Mouse (Mus musculus) small intestine, adult 2 months (tissue): ENCODE results near the gene Myom3. TPM values are rescaled to one million over a fixed set of nuclear protein-coding genes. Genes with fewer than 3 reads are reported as not detected.

Experiments used
- H3K27ac ChIP-seq: fragments of 200-500 bp; 2 replicates; pipeline ENCODE4 v1.5.1; 2012; ENCODE audit warnings: low read depth, low read length, control low read depth, inconsistent platforms; ENCODE audit not compliant: insufficient read depth
- H3K27me3 ChIP-seq: fragments of 200-500 bp; 2 replicates; pipeline ENCODE4 v1.6.1; 2012; ENCODE audit warnings: mild to moderate bottlenecking, moderate library complexity, low read length, inconsistent platforms; ENCODE audit not compliant: control insufficient read depth, insufficient read depth
- H3K36me3 ChIP-seq: fragments of 200-500 bp; 2 replicates; pipeline ENCODE4 v1.6.1; 2012; ENCODE audit warnings: mild to moderate bottlenecking, low read length, control low read depth, inconsistent platforms; ENCODE audit not compliant: control insufficient read depth, insufficient read depth
- H3K4me1 ChIP-seq: fragments of 200-500 bp; 2 replicates; pipeline ENCODE4 v1.6.1; 2012; ENCODE audit warnings: low read length, inconsistent platforms, mixed read lengths; ENCODE audit not compliant: control insufficient read depth, insufficient read depth, insufficient read length
- H3K4me3 ChIP-seq: fragments of 200-500 bp; 2 replicates; pipeline ENCODE4 v1.5.1; 2012; ENCODE audit warnings: low read depth, mild to moderate bottlenecking, control low read depth, inconsistent platforms, low read length, moderate library complexity
- CTCF ChIP-seq: fragments of 200-500 bp; IDR thresholded peaks from 2 replicates; pipeline ENCODE4 v1.5.1; 2012; ENCODE audit warnings: low read depth, mild to moderate bottlenecking, control low read depth, inconsistent platforms, low read length, moderate library complexity, mixed read lengths; ENCODE audit not compliant: insufficient replicate concordance, insufficient read length; ENCODE audit errors: extremely low read depth
- POLR2A ChIP-seq: fragments of 200-500 bp; IDR thresholded peaks from 2 replicates; pipeline ENCODE4 v1.6.1; 2012; ENCODE audit warnings: low read depth, mild to moderate bottlenecking, control low read depth, inconsistent platforms, low read length, moderate library complexity
- WGBS: fragments of 180-500 bp; shearing (Covaris S2); methylation state at CpG from one replicate; pipeline ENCODE4 v1.1.7; 2018; 5-methylcytosine and 5-hydroxymethylcytosine counted together
- polyA plus RNA-seq: library from polyadenylated mRNA; depleted of rRNA; stranded (reverse); fragments of >200 nt; gene quantifications from 2 replicates; pipeline ENCODE4 v1.2.3, GENCODE M21; 2012

The Myom3 gene
- polyA plus RNA-seq, 1 experiment, result 1.1 TPM

DNA sequence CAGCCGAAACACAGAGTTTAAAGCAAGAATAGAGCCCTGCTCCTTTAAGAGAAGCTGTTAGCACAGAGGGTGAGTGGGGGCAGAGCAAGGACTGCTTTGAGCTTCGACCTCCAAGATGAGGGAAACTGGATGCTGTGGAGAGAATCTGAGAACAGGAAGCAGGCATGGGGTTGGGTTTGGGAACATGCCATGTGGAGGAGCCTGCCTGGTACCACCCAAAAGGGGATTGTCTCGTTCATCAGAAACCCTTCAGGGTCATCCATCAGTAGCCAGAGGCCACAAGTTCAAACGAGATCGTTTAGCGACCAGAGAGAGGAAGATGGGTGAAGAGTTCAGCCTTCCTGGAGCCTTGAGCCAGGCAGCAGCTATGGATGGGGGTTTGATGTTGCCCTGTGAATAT, 16.0 kb upstream of the Myom3 start:
- TF ChIP-seq CTCF, result no peak
- no peak for TF ChIP-seq POLR2A
- peaks cover 52% of the 10 kb centered on the region for H3K4me1 ChIP-seq
- peak overlapping the region; percentile 13; the same call in 1 of the 2 replicates for H3K27ac ChIP-seq
- 28% methylated on average over 6 of the region's 6 CpGs for WGBS
- no peaks in the 10 kb centered on the region for H3K27me3 ChIP-seq
- peaks cover 53% of the 10 kb centered on the region for H3K36me3 ChIP-seq
- H3K4me3 ChIP-seq, result no peak overlapping the region

DNA sequence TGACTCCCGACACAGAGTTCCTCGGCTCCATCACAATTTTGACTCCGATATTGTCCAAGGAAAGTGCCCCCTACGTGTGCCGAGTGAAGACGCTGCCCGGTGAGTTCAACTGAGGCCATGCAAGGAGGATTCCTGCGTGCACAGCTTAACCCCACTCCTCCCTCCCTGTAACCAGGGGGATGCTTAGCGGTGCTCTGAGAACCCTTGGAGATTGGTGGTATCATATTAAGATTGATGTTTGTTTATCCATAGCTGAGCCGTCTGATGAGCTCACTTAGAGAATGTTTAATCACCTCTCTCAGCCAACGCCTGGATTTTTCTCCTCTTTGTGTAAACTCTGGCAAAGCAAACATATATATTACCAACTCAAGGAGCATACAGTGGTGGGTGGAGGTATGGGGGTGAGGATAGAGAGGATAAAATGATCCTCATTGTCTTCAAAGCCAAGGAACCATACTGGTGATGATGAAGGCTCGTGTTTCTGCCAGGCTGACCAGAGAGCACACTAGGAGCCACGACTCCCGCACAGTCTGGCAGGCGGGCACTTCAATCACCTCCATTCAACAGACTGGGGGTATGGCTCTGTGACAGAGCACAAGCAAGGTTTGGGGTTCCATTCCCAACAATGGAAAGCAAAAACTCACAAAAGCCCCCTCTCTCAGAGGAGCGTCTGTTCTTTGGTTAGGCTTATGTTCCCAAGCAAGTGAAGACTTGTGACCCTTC, 14.6 kb upstream of the Myom3 start:
- H3K36me3 ChIP-seq, result peaks cover 63% of the 10 kb centered on the region
- 27% methylated on average over 16 of the region's 16 CpGs for WGBS
- H3K4me1 ChIP-seq, result peaks cover 47% of the 10 kb centered on the region
- TF ChIP-seq CTCF, result no peak
- no peak for TF ChIP-seq POLR2A
- H3K27me3 ChIP-seq, result no peaks in the 10 kb centered on the region
- peak overlapping the region; percentile 82 for H3K27ac ChIP-seq
- H3K4me3 ChIP-seq, result no peak overlapping the region

DNA sequence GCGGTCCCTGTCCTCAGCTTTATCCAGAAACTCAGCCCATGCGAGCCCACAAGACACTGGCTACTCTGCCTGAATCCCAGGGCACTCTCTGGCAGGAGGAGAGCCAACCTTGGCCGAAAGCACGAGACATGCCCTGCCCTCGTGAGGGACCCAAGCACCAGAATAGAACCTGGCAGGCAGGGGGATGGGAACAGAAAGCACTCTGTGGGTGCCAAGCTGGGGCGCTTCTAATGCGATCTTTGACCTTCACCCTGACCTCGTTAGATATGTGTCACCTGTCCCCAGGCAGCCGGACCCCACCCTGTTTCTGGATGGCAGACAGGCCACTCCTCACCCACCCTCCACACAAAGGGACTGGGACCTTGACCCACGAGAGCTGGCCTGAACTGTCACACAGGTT, 13.9 kb upstream of the Myom3 start:
- 33% methylated on average over 10 of the region's 10 CpGs for WGBS
- H3K36me3 ChIP-seq, result peaks cover 67% of the 10 kb centered on the region
- H3K27me3 ChIP-seq, result no peaks in the 10 kb centered on the region
- peak overlapping the region; percentile 82 for H3K27ac ChIP-seq
- H3K4me1 ChIP-seq, result peaks cover 51% of the 10 kb centered on the region
- TF ChIP-seq CTCF, result no peak
- H3K4me3 ChIP-seq, result no peak overlapping the region

DNA sequence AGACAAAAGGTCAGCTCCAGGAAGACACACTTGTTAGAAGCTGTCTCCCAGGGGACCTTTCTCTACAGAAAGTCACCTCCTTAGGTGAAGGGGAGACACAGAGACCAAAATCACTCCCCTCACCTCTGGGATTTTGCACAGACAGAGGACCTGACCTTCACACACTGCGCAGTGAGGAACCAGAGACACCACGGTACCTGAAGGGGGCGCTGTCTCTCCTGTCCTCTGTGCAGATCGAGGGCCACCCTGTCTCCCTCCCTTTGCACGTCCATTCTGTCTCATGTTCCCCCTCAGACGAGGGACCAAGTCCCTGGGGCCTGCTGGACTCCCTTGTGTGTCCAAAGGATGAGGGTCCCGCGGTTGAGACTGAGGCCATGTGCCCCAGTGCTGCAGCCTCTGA, 8.6 kb upstream of the Myom3 start:
- Histone ChIP-seq H3K4me1 (peaks cover 62% of the 10 kb centered on the region), H3K27me3 (no peaks in the 10 kb centered on the region), H3K27ac (peak overlapping the region; percentile 83), H3K4me3 (no peak overlapping the region), H3K36me3 (peaks cover 66% of the 10 kb centered on the region)
- no peak for TF ChIP-seq POLR2A
- peak; percentile 36; the same call in 1 of the 2 replicates for TF ChIP-seq CTCF
- WGBS, result 74% methylated on average over 8 of the region's 8 CpGs

DNA sequence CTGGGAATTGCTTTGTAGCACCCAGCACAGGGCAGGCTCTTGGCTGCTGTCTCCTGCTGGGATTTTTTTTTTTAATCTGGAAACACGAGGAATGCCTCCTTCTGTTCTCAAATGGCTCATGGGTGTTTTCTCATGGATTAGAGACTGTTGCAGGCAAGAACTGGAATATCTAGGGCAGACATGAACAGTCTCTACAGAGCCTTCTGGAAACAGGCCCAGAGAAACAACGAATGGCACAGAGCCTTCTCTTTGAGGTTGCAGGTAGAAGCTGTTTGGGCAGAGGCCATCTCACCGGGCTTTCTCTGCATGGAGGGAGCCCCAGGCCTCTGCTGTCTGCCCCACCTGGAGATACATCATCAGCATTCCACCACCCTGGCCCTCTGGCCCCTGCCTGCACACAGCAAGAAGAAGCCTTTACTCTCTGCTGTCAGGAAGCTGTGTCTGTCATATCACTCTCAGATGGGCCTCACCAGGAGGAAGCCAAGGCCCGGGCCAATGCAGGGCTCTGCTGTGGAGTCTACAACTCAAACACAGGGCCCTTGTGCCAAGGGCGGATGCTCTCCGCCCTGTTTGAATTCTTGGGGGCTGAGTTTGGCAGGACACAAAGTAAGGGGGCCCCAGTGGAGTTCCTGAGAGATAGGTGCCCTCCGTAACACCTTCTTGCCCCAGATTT, 7.3 kb upstream of the Myom3 start:
- H3K4me1 ChIP-seq, result peaks cover 51% of the 10 kb centered on the region
- TF ChIP-seq CTCF, result no peak
- no peak for TF ChIP-seq POLR2A
- peaks cover 57% of the 10 kb centered on the region for H3K36me3 ChIP-seq
- WGBS, result 28% methylated on average over 7 of the region's 7 CpGs
- H3K27me3 ChIP-seq, result no peaks in the 10 kb centered on the region
- H3K27ac ChIP-seq, result peak overlapping the region; percentile 83
- H3K4me3 ChIP-seq, result no peak overlapping the region

DNA sequence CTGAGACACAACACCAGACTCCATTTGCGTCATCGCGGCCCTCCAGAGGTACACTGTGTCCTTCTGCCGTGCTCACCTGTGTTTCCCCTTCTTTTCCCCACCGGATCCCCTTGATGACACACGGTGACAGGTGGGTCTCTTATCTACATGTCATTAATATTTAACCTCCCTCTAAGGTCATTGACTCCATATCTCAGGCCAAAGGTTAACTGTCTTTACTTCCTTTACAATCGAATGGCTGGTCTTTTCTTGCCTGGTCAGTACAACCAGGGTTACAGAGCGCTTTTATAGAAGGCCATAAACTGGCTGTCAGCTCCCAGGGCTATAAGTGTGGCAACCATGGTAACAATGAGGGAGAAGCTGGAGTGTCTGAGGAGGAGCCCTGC, 6.7 kb upstream of the Myom3 start:
- H3K4me3 ChIP-seq, result no peak overlapping the region
- H3K36me3 ChIP-seq, result peaks cover 54% of the 10 kb centered on the region
- peak overlapping the region; percentile 83 for H3K27ac ChIP-seq
- WGBS, result 29% methylated on average over 8 of the region's 8 CpGs
- no peaks in the 10 kb centered on the region for H3K27me3 ChIP-seq
- H3K4me1 ChIP-seq, result peaks cover 46% of the 10 kb centered on the region
- TF ChIP-seq CTCF (no peak), POLR2A (no peak)

DNA sequence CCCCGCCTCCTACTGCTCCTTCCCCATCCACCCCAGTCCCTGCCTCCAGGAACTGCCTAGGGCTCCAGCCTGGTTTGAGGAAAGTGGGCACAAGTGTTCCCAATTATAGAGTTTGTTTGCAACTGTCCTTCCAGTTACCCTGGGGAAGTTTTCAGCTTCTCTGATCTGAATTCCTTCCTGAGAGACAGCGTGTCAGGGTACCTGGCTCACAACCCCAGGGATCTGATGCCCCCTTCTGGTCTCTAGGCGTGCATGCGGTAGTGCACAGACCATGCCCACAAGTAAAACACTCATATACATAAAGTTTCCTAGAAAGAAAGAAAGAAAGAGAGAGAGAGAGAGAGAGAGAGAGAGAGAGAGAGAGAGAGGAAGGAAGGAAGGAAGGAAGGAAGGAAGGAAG, 1.2 kb upstream of the Myom3 start:
- TF ChIP-seq POLR2A, result no peak
- peak; percentile 59; the same call in 1 of the 2 replicates for TF ChIP-seq CTCF
- Histone ChIP-seq H3K27ac (no peak overlapping the region), H3K4me1 (peaks cover 18% of the 10 kb centered on the region), H3K27me3 (no peaks in the 10 kb centered on the region), H3K36me3 (peaks cover 10% of the 10 kb centered on the region; the same call in 1 of the 2 replicates), H3K4me3 (no peak overlapping the region)
- WGBS, result 34% methylated on average over 4 of the region's 4 CpGs
